Mouse (Mus musculus): ENCODE data around the gene Agtpbp1. TPM values are rescaled to one million over a fixed set of nuclear protein-coding genes. Genes with fewer than 3 reads are reported as not detected.

Agtpbp1 gene
- polyA plus RNA-seq, 1 experiment from 2014 or later, result 33.5 TPM

DNA sequence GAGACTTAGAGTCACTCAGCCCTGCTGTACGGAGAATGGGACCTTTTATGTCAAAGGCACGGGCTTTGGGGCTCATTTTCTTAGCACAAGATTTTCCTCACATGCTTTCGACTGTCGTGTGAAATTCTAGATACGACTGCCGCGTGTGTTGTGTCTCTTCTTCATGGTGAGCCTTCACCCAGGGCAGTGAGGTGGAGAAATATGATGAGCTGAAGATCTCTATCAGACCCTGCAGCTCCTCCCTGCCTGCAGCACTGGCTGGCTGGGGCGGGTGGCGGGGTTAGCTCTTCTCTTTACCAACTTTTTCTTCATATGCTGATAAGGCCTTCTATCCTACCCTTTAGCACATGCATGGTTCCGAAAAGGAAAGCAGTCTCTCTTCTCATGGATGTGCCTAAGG lies 20.1 kb downstream of the Agtpbp1 start:
- 82% methylated on average over 10 of the region's 10 CpGs for WGBS
- no peaks in the 10 kb centered on the region for H3K36me3 ChIP-seq (ENCODE audit: control insufficient read depth, insufficient read depth, low read length)
- no peaks in the 10 kb centered on the region for H3K9me3 ChIP-seq (ENCODE audit: control insufficient read depth, low read length)
- H3K27ac ChIP-seq (ENCODE audit: low read depth, low read length), result no peak overlapping the region
- no peak overlapping the region for H3K9ac ChIP-seq (ENCODE audit: low read length)
- H3K4me2 ChIP-seq (ENCODE audit: low read depth), result no peak overlapping the region
- DNase-seq (ENCODE audit: low spot score), result no peak
- no peaks in the 10 kb centered on the region for H3K4me1 ChIP-seq (ENCODE audit: control insufficient read depth, insufficient read depth, low read length)
- no peak overlapping the region for H3K4me3 ChIP-seq (ENCODE audit: low read depth, low read length)
- ATAC-seq (ENCODE audit: insufficient read depth, low FRiP score, low TSS enrichment), result no peak
- H3K27me3 ChIP-seq (ENCODE audit: control insufficient read depth, insufficient read depth, low read length), result no peaks in the 10 kb centered on the region

GRCm38 (mm10) chr13:59564505-59564904 lies 20.5 kb downstream of the Agtpbp1 start:
- H3K9me3 ChIP-seq (ENCODE audit: control insufficient read depth, low read length), result no peaks in the 10 kb centered on the region
- no peaks in the 10 kb centered on the region for H3K4me1 ChIP-seq (ENCODE audit: control insufficient read depth, insufficient read depth, low read length)
- ATAC-seq (ENCODE audit: insufficient read depth, low FRiP score, low TSS enrichment) (no peak), DNase-seq (ENCODE audit: low spot score) (no peak)
- no peaks in the 10 kb centered on the region for H3K27me3 ChIP-seq (ENCODE audit: control insufficient read depth, insufficient read depth, low read length)
- no peak overlapping the region for H3K4me3 ChIP-seq (ENCODE audit: low read depth, low read length)
- H3K36me3 ChIP-seq (ENCODE audit: control insufficient read depth, insufficient read depth, low read length), result no peaks in the 10 kb centered on the region
- H3K4me2 ChIP-seq (ENCODE audit: low read depth), result no peak overlapping the region
- no peak overlapping the region for H3K9ac ChIP-seq (ENCODE audit: low read length)
- no peak overlapping the region for H3K27ac ChIP-seq (ENCODE audit: low read depth, low read length)
- WGBS, result 92% methylated on average over 4 of the region's 4 CpGs

DNA sequence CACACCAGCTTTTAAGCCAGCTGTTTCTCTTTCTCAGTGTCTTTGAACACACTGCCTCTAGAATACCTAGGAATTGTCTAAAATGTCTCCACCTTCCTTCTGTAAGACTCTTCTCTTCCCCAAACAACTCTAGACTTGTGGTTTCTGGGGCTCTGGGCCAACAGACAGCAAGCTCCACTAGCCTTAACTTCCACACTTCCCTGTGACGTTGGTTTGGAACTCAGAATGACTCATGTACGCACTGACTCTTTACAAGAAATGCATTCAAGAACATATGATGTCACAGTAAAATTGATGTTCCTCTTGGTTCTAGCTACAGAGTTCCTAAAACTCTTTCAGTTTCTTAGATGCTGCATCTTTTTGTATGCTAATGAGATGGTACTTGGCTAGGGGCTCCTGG lies 22.6 kb downstream of the Agtpbp1 start:
- Histone ChIP-seq H3K9ac (ENCODE audit: low read length) (no peak overlapping the region), H3K4me3 (ENCODE audit: low read depth, low read length) (no peak overlapping the region), H3K27me3 (ENCODE audit: control insufficient read depth, insufficient read depth, low read length) (no peaks in the 10 kb centered on the region), H3K36me3 (ENCODE audit: control insufficient read depth, insufficient read depth, low read length) (no peaks in the 10 kb centered on the region), H3K9me3 (ENCODE audit: control insufficient read depth, low read length) (no peaks in the 10 kb centered on the region), H3K27ac (ENCODE audit: low read depth, low read length) (no peak overlapping the region), H3K4me1 (ENCODE audit: control insufficient read depth, insufficient read depth, low read length) (0 out of 2 replicates have a peak, but pooled peaks cover 2% of the 10 kb centered on the region), H3K4me2 (ENCODE audit: low read depth) (no peak overlapping the region)
- no peak for DNase-seq (ENCODE audit: low spot score)
- no peak for ATAC-seq (ENCODE audit: insufficient read depth, low FRiP score, low TSS enrichment)
- WGBS, result 83% methylated on average over 2 of the region's 2 CpGs

GRCm38 (mm10) chr13:59558776-59559175 lies 26.3 kb downstream of the Agtpbp1 start:
- no peak overlapping the region for H3K27ac ChIP-seq (ENCODE audit: low read depth, low read length)
- H3K4me3 ChIP-seq (ENCODE audit: low read depth, low read length), result no peak overlapping the region
- H3K9me3 ChIP-seq (ENCODE audit: control insufficient read depth, low read length), result no peaks in the 10 kb centered on the region
- H3K27me3 ChIP-seq (ENCODE audit: control insufficient read depth, insufficient read depth, low read length), result no peaks in the 10 kb centered on the region
- DNase-seq (ENCODE audit: low spot score) (no peak), ATAC-seq (ENCODE audit: insufficient read depth, low FRiP score, low TSS enrichment) (no peak)
- H3K36me3 ChIP-seq (ENCODE audit: control insufficient read depth, insufficient read depth, low read length), result no peaks in the 10 kb centered on the region
- H3K4me2 ChIP-seq (ENCODE audit: low read depth), result no peak overlapping the region
- H3K9ac ChIP-seq (ENCODE audit: low read length), result no peak overlapping the region
- 94% methylated on average over 5 of the region's 5 CpGs for WGBS
- peaks cover 2% of the 10 kb centered on the region; the same call in 1 of the 2 replicates for H3K4me1 ChIP-seq (ENCODE audit: control insufficient read depth, insufficient read depth, low read length)

- H3K4me3 ChIP-seq (ENCODE audit: low read depth, low read length), result peak overlapping the region; percentile 86
- H3K4me2 ChIP-seq (ENCODE audit: low read depth), result peak overlapping the region; percentile 94
- DNase-seq (ENCODE audit: low spot score), result peak; percentile 91
- H3K27ac ChIP-seq (ENCODE audit: low read depth, low read length), result peak overlapping the region; percentile 73
- peak overlapping the region; percentile 73 for H3K9ac ChIP-seq (ENCODE audit: low read length)
- ATAC-seq (ENCODE audit: insufficient read depth, low FRiP score, low TSS enrichment), result peak; percentile 88
- H3K9me3 ChIP-seq (ENCODE audit: control insufficient read depth, low read length), result no peaks in the 10 kb centered on the region
- peaks cover 2% of the 10 kb centered on the region; the same call in 1 of the 2 replicates for H3K4me1 ChIP-seq (ENCODE audit: control insufficient read depth, insufficient read depth, low read length)
- no peaks in the 10 kb centered on the region for H3K36me3 ChIP-seq (ENCODE audit: control insufficient read depth, insufficient read depth, low read length)
- WGBS, result under 1% methylated on average over 21 of the region's 73 CpGs
- H3K27me3 ChIP-seq (ENCODE audit: control insufficient read depth, insufficient read depth, low read length), result no peaks in the 10 kb centered on the region
These were observed 27.6 kb downstream of the Agtpbp1 start for GRCm38 (mm10) chr13:59557185-59557985.

DNA sequence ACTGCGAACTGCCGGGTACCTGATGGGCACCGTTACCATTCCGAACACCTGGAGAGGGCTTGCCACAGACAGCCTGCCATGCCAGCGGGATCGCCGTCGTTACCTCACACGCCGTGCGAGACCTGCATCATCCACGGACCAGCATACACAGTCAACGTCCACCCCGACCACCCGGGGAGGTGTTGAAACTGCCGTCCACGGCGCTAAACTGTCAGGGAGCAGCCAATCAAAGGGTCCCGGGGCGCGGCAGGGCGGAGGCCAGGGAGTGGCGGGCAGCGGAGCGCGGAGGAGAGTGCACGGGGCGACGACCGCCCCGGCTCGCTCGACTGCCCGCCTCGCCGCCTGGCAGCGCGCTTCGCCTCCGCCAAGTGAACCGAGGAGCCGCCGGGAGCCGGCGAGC lies 28.4 kb downstream of the Agtpbp1 start:
- Histone ChIP-seq H3K4me1 (ENCODE audit: control insufficient read depth, insufficient read depth, low read length) (peaks cover 2% of the 10 kb centered on the region; the same call in 1 of the 2 replicates), H3K4me3 (ENCODE audit: low read depth, low read length) (peak overlapping the region; percentile 86), H3K4me2 (ENCODE audit: low read depth) (peak overlapping the region; percentile 94), H3K27me3 (ENCODE audit: control insufficient read depth, insufficient read depth, low read length) (no peaks in the 10 kb centered on the region), H3K9me3 (ENCODE audit: control insufficient read depth, low read length) (no peaks in the 10 kb centered on the region), H3K9ac (ENCODE audit: low read length) (peak overlapping the region; percentile 73), H3K36me3 (ENCODE audit: control insufficient read depth, insufficient read depth, low read length) (no peaks in the 10 kb centered on the region), H3K27ac (ENCODE audit: low read depth, low read length) (peak overlapping the region; percentile 73)
- peak; percentile 59 for DNase-seq (ENCODE audit: low spot score)
- under 1% methylated on average over 36 of the region's 45 CpGs for WGBS
- ATAC-seq (ENCODE audit: insufficient read depth, low FRiP score, low TSS enrichment), result peak; percentile 83

DNA sequence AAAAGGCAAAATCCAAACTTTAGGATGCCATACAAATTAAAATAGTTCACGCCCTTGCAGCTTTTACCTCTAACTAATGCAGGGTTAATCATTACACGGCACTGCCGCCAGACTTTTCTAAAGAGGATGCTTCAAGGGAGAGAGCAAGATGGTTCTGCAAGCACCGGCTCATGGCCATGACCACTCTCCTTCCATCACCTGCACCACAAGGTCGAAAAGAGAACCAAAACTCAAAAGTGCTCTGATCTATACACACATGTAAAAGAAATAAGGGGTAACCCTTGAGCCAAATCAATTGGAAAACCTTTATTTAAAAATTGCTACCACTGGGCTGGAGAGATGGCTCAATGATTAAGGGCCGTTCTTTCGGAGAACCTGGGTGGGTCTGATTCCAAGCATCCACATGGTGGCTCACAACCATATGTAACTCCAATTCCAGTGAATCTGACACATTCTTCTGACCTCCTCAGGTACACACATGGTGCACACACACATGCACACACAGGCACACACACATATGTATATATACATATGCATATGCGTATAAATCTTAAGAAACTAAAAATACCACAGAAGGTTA lies 29.3 kb downstream of the Agtpbp1 start:
- Histone ChIP-seq H3K4me2 (ENCODE audit: low read depth) (peak overlapping the region; percentile 94), H3K27ac (ENCODE audit: low read depth, low read length) (no peak overlapping the region), H3K4me1 (ENCODE audit: control insufficient read depth, insufficient read depth, low read length) (peaks cover 2% of the 10 kb centered on the region; the same call in 1 of the 2 replicates), H3K27me3 (ENCODE audit: control insufficient read depth, insufficient read depth, low read length) (no peaks in the 10 kb centered on the region), H3K36me3 (ENCODE audit: control insufficient read depth, insufficient read depth, low read length) (no peaks in the 10 kb centered on the region), H3K9ac (ENCODE audit: low read length) (no peak overlapping the region), H3K9me3 (ENCODE audit: control insufficient read depth, low read length) (no peaks in the 10 kb centered on the region), H3K4me3 (ENCODE audit: low read depth, low read length) (no peak overlapping the region)
- DNase-seq (ENCODE audit: low spot score), result no peak
- 63% methylated on average over 8 of the region's 8 CpGs for WGBS
- ATAC-seq (ENCODE audit: insufficient read depth, low FRiP score, low TSS enrichment), result no peak

DNA sequence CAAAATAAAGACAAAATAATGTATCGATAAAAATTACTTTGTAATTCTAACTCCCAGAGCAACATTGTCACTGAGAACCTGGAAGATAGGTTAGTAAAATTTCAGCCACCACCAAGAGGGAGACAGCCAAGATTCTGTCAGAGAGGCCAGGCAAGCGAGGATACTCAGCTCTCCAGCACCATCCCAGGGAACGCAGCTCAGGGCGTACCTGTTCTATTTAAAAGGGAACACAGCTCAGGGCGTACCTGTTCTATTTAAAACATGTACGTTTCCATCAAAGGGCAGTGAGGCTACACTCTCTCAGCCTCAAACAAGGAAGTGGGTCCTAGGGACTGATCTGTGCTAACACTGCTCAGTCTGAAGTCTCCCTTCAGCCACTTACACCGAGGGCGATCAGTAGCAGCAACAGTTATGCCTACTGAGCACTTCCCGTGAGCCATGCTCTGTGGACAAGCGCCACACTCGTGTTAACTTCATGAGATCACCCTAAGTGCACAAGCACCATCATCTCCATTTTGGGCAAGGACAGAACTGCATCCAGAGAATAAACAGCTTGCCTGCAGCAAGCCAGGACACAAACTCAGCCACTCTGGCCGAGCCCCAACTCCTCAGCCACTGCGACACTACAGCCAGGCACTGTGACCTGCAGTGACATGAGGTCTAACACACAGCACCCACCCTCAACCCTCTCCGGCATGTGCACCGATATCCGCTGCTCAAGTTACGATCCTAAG lies 30.1 kb downstream of the Agtpbp1 start:
- 76% methylated on average over 17 of the region's 17 CpGs for WGBS
- H3K9ac ChIP-seq (ENCODE audit: low read length), result no peak overlapping the region
- H3K27me3 ChIP-seq (ENCODE audit: control insufficient read depth, insufficient read depth, low read length), result no peaks in the 10 kb centered on the region
- peaks cover 2% of the 10 kb centered on the region; the same call in 1 of the 2 replicates for H3K4me1 ChIP-seq (ENCODE audit: control insufficient read depth, insufficient read depth, low read length)
- H3K9me3 ChIP-seq (ENCODE audit: control insufficient read depth, low read length), result no peaks in the 10 kb centered on the region
- H3K27ac ChIP-seq (ENCODE audit: low read depth, low read length), result no peak overlapping the region
- no peak overlapping the region for H3K4me2 ChIP-seq (ENCODE audit: low read depth)
- no peaks in the 10 kb centered on the region for H3K36me3 ChIP-seq (ENCODE audit: control insufficient read depth, insufficient read depth, low read length)
- no peak overlapping the region for H3K4me3 ChIP-seq (ENCODE audit: low read depth, low read length)
- DNase-seq (ENCODE audit: low spot score) (no peak), ATAC-seq (ENCODE audit: insufficient read depth, low FRiP score, low TSS enrichment) (no peak)

All from neural tube, embryonic 11.5 days (tissue).